Mouse (Mus musculus): Measurements from ENCODE around the gene Gm7298. TPM values are rescaled to one million over a fixed set of nuclear protein-coding genes. Genes with fewer than 3 reads are reported as not detected.

The Gm7298 gene
- polyA plus RNA-seq (2015; fragmentation: Nextera tagmentation; extraction: Ambion mirVana), result not detected in 2 replicates

DNA sequence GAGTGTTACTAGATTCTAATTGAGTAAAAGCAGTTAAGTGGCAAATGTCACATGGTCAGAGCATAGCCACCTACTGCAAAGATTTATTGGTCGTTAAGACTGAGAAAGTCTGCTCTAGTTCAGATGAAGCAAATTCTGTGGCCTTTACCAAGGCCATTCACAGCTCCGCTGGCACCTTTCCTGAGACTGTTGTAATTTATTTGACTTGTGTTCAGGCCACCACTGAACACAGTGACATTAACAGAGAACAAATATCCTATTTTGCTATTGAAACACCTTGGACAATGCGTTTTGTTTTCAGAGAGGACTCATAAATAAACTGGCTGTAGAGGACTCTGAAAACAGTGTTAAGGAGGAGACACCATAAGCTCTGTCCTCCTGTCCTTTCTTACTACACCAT, at the start of gene Gm7298:
TSS of gene Gm7298 (plus strand) at position 301 of the 400 bp plus-strand sequence.

DNA sequence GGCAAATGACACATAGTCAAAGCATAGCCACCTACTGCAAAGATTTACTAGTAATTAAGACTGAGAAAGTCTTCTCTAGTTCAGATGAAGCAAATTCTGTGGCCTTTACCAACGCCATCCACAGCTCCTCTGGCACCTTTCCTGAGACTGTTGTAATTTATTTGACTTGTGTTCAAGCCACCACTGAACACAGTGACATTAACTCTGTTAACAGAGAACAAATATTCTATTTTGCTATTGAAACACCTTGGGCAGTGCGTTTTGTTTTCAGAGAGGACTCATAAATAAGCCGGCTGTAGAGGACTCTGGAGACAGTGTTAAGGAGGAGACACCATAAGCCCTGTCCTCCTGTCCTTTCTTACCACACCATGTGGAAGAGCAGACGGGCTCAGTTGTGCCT, 105.5 kb downstream of the Gm7298 start, which contains the start of gene Mug1:
TSS of gene Mug1 (plus strand) at position 271 of the 400 bp plus-strand sequence.

Other genes with a start within 250 kb of the Gm7298 start
- gene A2m, start 97.6 kb upstream of the Gm7298 start, polyA plus RNA-seq (2015; fragmentation: Nextera tagmentation; extraction: Ambion mirVana), result 0.38 and 0.56 TPM in 2 replicates
- gene Mug1, start 105.6 kb downstream of the Gm7298 start, polyA plus RNA-seq (2015; fragmentation: Nextera tagmentation; extraction: Ambion mirVana), result not detected in 2 replicates